Mouse (Mus musculus) C2C12 (cell line): ENCODE measurements at regions not wholly inside any gene's neighbourhood (a gene's known extent, or its start where the extent isn't known, plus 50 kb on each side); places are given as distances from the start of the nearest gene placed in this dataset.

Experiments
- H3K27me3 ChIP-seq: one replicate; pipeline ENCODE4 v1.6.1; 2011; ENCODE audit not compliant: control insufficient read depth, insufficient read depth, insufficient read length
- H3K36me3 ChIP-seq: one replicate; pipeline ENCODE4 v1.6.1; 2011; ENCODE audit not compliant: control insufficient read depth, insufficient read depth
- H3K4me3 ChIP-seq: one replicate; pipeline ENCODE4 v1.5.1; 2011; ENCODE audit warnings: mild to moderate bottlenecking, control low read depth; ENCODE audit not compliant: poor library complexity, insufficient read depth, severe bottlenecking
- H3K79me2 ChIP-seq: one replicate; pipeline ENCODE4 v1.6.1; 2011; ENCODE audit not compliant: control insufficient read depth, insufficient read depth
- H3K79me3 ChIP-seq: one replicate; pipeline ENCODE4 v1.6.1; 2011; ENCODE audit warnings: low read depth, control low read depth
- H3ac ChIP-seq: one replicate; pipeline ENCODE3; 2011; ENCODE audit warnings: low read depth; ENCODE audit not compliant: control insufficient read depth, insufficient read length
- CEBPB ChIP-seq: IDR thresholded peaks from one replicate; pipeline ENCODE4 v1.6.1; 2011; ENCODE audit warnings: low read depth, mild to moderate bottlenecking, control low read depth, moderate library complexity
- CTCF ChIP-seq: IDR thresholded peaks from one replicate; pipeline ENCODE4 v1.5.1; 2011; ENCODE audit not compliant: control insufficient read depth, insufficient read depth, insufficient read length
- FOSL1 ChIP-seq: IDR thresholded peaks from one replicate; pipeline ENCODE4 v1.8.0; 2011; ENCODE audit warnings: mild to moderate bottlenecking, low read length; ENCODE audit not compliant: poor library complexity, insufficient read depth, severe bottlenecking
- MAX ChIP-seq: IDR thresholded peaks from one replicate; pipeline ENCODE4 v1.6.1; 2011; ENCODE audit warnings: mild to moderate bottlenecking, control low read depth
- MYOD1 ChIP-seq: IDR thresholded peaks from one replicate; pipeline ENCODE4 v1.6.1; 2011; ENCODE audit warnings: low read depth; ENCODE audit not compliant: control insufficient read depth, insufficient read length
- MYOG ChIP-seq: IDR thresholded peaks from one replicate; pipeline ENCODE4 v1.6.1; 2011; ENCODE audit not compliant: control insufficient read depth, insufficient read length; ENCODE audit errors: extremely low read depth
- USF1 ChIP-seq: IDR thresholded peaks from one replicate; pipeline ENCODE4 v1.6.1; 2011; ENCODE audit warnings: low read depth, mild to moderate bottlenecking, control low read depth, moderate library complexity

DNA sequence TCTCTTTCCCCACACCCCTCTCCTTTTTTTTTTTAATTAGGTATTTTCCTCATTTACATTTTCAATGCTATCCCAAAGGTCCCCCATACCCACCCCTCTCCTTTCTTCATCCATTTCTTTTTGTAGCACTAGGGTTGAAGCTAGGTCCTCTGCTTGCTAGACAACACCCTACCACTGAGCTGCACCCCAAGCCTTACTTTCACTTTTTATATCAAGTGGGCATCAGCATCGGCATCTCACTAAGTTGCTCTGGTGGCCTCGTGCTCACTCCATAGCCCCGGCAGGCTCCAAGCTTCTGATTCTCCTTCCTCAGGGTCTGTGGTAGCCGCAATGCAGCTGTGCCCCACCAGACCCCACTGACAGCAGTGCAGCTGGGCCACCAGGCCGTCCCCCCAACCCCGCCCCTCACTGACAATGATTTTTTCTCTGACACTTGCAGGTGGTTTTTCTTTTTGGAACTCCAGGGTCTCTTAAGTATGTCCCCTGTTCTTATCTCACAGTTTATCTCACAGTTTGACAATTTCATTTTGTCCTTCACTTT, 77.5 kb downstream of the Nufip1 start:
- no peaks in the 10 kb centered on the region for H3K27me3 ChIP-seq
- TF ChIP-seq MAX, result no peak
- H3K36me3 ChIP-seq, result no peaks in the 10 kb centered on the region
- H3K79me2 ChIP-seq, result no peaks in the 10 kb centered on the region
- H3K79me3 ChIP-seq, result no peaks in the 10 kb centered on the region
- H3K4me3 ChIP-seq, result no peak overlapping the region
- H3ac ChIP-seq, result no peak overlapping the region

DNA sequence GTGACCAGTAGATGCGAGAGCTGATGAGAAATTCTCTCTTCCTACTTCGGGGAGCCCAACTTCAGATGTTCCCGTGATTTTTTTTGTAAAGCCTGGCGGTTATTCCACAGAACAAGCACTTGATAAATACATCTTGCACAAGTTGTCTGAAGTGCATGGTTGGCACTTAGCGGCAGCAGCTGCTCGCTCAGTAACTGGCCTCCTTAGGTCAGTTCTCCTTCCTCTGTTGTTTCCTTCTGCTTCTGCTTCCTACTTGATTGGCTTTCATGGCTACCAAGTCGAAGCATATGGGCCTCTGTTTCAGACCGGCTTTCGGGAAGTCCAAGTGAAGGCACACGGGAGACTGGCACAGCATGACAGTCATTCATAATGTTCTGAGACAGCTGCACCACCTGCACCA, 84.6 kb downstream of the Nufip1 start:
- Histone ChIP-seq H3K4me3 (no peak overlapping the region), H3K36me3 (no peaks in the 10 kb centered on the region), H3ac (no peak overlapping the region), H3K79me2 (no peaks in the 10 kb centered on the region), H3K27me3 (no peaks in the 10 kb centered on the region), H3K79me3 (no peaks in the 10 kb centered on the region)
- no peak for TF ChIP-seq CTCF
- TF ChIP-seq FOSL1, result no peak
- TF ChIP-seq CEBPB, result no peak
- no peak for TF ChIP-seq MAX
- no peak for TF ChIP-seq MYOG
- no peak for TF ChIP-seq MYOD1
- TF ChIP-seq USF1, result no peak

DNA sequence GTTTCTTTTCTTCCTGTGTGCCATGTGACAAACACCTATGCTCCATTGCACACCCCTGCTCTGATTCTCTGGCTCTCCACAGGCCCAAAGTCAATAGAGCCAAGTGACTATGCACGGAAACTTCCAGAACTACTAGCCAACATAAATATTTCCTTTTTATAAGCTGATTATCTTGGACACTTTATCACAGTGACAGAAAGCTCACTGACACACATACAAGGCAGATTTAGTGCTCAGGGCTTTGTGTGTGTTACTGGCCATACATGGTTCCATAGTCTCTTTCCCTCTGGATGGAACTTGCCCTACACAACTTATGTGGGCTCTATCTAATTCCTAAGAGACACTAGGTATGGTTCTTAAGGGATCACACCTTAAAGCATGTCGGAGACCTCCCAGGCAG, 86.7 kb downstream of the Nufip1 start:
- Histone ChIP-seq H3K27me3 (no peaks in the 10 kb centered on the region), H3K79me3 (no peaks in the 10 kb centered on the region), H3K4me3 (no peak overlapping the region), H3K36me3 (no peaks in the 10 kb centered on the region), H3ac (no peak overlapping the region), H3K79me2 (no peaks in the 10 kb centered on the region)
- TF ChIP-seq MAX (no peak), USF1 (no peak), CTCF (no peak), MYOD1 (no peak), MYOG (no peak), CEBPB (no peak), FOSL1 (no peak)

DNA sequence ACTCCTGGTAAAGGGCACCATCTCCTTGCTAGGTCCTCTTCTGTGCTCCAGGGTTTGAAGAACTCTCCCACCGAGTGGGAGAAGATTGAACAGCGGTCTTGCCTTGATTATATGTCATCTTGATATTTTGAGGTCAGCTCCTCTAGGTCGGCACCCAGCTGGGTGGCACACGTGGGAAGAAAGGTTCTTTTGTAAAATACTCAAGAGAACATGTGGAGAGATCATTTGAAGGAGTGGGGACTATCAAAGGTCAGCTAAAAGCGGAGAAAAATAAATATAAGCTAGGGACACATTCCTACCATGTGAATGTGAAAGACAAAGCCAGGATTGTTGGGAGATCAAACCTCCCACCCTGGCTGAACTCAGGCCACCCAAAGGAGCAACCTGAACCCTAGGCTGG, 87.7 kb downstream of the Nufip1 start:
- TF ChIP-seq MYOG, result no peak
- no peak for TF ChIP-seq MAX
- TF ChIP-seq MYOD1, result no peak
- TF ChIP-seq USF1, result no peak
- TF ChIP-seq CTCF, result no peak
- TF ChIP-seq CEBPB, result no peak
- TF ChIP-seq FOSL1, result no peak
- Histone ChIP-seq H3K79me3 (no peaks in the 10 kb centered on the region), H3ac (no peak overlapping the region), H3K36me3 (no peaks in the 10 kb centered on the region), H3K79me2 (no peaks in the 10 kb centered on the region), H3K27me3 (no peaks in the 10 kb centered on the region), H3K4me3 (no peak overlapping the region)

DNA sequence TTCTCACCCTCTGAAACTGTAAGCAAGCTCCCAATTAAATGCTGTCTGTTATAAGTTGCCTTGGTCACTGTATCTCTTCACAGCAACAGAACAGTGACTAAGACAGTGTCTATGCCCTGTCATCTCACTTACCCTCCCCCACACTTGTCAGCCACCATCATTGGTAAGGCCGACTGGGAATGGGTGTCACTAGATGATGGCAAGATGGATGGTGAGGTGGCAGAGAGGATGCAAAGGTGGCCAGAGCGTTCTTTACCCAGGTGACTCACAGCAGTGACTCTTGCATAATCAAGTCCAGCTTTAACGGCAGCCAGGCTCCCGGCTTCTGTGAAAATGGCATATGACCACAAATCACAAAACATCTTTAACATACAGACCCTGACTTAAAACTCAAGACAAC, 91.9 kb downstream of the Nufip1 start:
- Histone ChIP-seq H3K36me3 (no peaks in the 10 kb centered on the region), H3ac (no peak overlapping the region), H3K27me3 (no peaks in the 10 kb centered on the region), H3K4me3 (no peak overlapping the region), H3K79me3 (no peaks in the 10 kb centered on the region), H3K79me2 (no peaks in the 10 kb centered on the region)
- TF ChIP-seq USF1 (no peak), CEBPB (peak; percentile 30)

DNA sequence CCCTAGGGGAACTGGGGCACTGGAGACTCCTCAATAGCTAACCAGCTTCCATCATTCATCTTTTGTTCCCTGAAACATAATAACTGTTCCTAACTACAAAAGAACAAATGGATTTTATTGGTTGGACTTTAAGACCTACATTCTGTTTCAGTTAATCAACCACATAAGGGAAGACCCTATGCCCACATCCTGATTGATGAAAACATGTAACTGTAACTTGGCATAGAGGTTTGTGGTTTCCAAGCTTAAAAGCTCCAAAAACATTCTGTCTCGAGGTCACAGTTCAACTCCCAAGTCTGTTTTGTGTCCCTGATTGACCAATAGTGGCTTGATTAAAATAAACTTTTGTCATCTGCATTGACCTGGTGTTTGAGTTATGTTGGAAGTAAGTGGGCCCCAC, 92.4 kb downstream of the Nufip1 start:
- Histone ChIP-seq H3K36me3 (no peaks in the 10 kb centered on the region), H3K79me2 (no peaks in the 10 kb centered on the region), H3K27me3 (no peaks in the 10 kb centered on the region), H3K4me3 (no peak overlapping the region), H3K79me3 (no peaks in the 10 kb centered on the region), H3ac (no peak overlapping the region)
- TF ChIP-seq FOSL1, result no peak
- TF ChIP-seq MYOD1, result no peak
- no peak for TF ChIP-seq USF1
- no peak for TF ChIP-seq MYOG
- TF ChIP-seq MAX, result no peak
- TF ChIP-seq CEBPB, result no peak
- no peak for TF ChIP-seq CTCF
